8 mouse cellular contexts compared by ENCODE assay signal in genomic region chr11:23855182-23855802, GRCm38 (mm10). TPM values are rescaled to one million over a fixed set of nuclear protein-coding genes. Genes with fewer than 3 reads are reported as not detected.
A peak's percentile ranks its signal among the peaks of the same experiment; 100 is the strongest.
DNase-seq lines count a peak whose midpoint lies in the region; ATAC-seq and TF ChIP-seq lines count a peak whose summit lies in the region.

No protein-coding gene starts in this region.

- peak; percentile 97 for TF ChIP-seq CTCF in ES-Bruce4 (IDR thresholded peaks at IDR 0.05; ENCODE audit: low read depth, low read length)
- TF ChIP-seq CTCF in brain, embryonic 14.5 days (IDR thresholded peaks at IDR 0.05; ENCODE audit: borderline replicate concordance, extremely low read depth, insufficient read depth, insufficient read length) = peak; percentile 77
- peak; percentile 80 for TF ChIP-seq CTCF in layer of hippocampus, adult 2 months (conservative IDR thresholded peaks at IDR 0.05)

- peak; percentile 65 for ATAC-seq in forebrain, embryonic 12.5 days (ENCODE audit: low FRiP score)

- H3K9me3 ChIP-seq in ES-Bruce4 (replicated peaks; ENCODE audit: control insufficient read depth, insufficient read depth, low read length, poor library complexity, severe bottlenecking) = no peaks in the 10 kb centered on the region; the same call in 1 of the 2 replicates
- no peaks in the 10 kb centered on the region for H3K9me3 ChIP-seq in forebrain, embryonic 12.5 days

- peak; percentile 72 for DNase-seq in brain, embryonic 14.5 days (ENCODE audit: low read depth)
- DNase-seq in heart, postnatal 36 days = peak; percentile 53 to 68
- peak; percentile 41 to 48 for DNase-seq in layer of hippocampus, adult 2 months (ENCODE audit: low spot score in 2 of 2)
- peak; percentile 83 for DNase-seq in lung, postnatal 10 days
- DNase-seq in ovary, postnatal 36 days (ENCODE audit: low spot score) = peak; percentile 72
- peak; percentile 78 for DNase-seq in thymus, postnatal 25 days

- no peaks in the 10 kb centered on the region for H3K27me3 ChIP-seq in ES-Bruce4 (ENCODE audit: control insufficient read depth, insufficient read depth, low read length, poor library complexity, severe bottlenecking)
- no peaks in the 10 kb centered on the region for H3K27me3 ChIP-seq in forebrain, embryonic 12.5 days

- no peak overlapping the region for H3K4me3 ChIP-seq in ES-Bruce4 (ENCODE audit: low read depth, low read length)
- no peak overlapping the region for H3K4me3 ChIP-seq in forebrain, embryonic 12.5 days (replicated peaks)
- H3K4me3 ChIP-seq in layer of hippocampus, adult 2 months = no peak overlapping the region

- no peaks in the 10 kb centered on the region for H3K4me1 ChIP-seq in ES-Bruce4 (ENCODE audit: control insufficient read depth, insufficient read depth, low read length)
- H3K4me1 ChIP-seq in forebrain, embryonic 12.5 days = no peaks in the 10 kb centered on the region

- no peak overlapping the region for H3K4me2 ChIP-seq in forebrain, embryonic 12.5 days

- TF ChIP-seq POLR2A in ES-Bruce4 (IDR thresholded peaks at IDR 0.05; ENCODE audit: insufficient read depth, low read length) = no peak
- TF ChIP-seq POLR2A in brain, embryonic 14.5 days (IDR thresholded peaks at IDR 0.05; ENCODE audit: borderline replicate concordance, extremely low read depth, insufficient read depth, insufficient read length, poor library complexity, severe bottlenecking) = no peak

- intact Hi-C loops in heart, postnatal 36 days (cut with DNase I) = no loop called here

- WGBS in forebrain, embryonic 12.5 days = 11% methylated on average over 3 of the region's 3 CpGs

- no peak for TF ChIP-seq EP300 in ES-Bruce4 (IDR thresholded peaks at IDR 0.05; ENCODE audit: insufficient read depth, low read depth, low read length)

- H3K27ac ChIP-seq in ES-Bruce4 (ENCODE audit: insufficient read depth, low read length) = no peak overlapping the region
- H3K27ac ChIP-seq in forebrain, embryonic 12.5 days = no peak overlapping the region
- no peak overlapping the region for H3K27ac ChIP-seq in layer of hippocampus, adult 2 months

- H3K36me3 ChIP-seq in ES-Bruce4 (ENCODE audit: control insufficient read depth, insufficient read depth, low read length, poor library complexity, severe bottlenecking) = peaks cover 19% of the 10 kb centered on the region
- peaks cover 37% of the 10 kb centered on the region for H3K36me3 ChIP-seq in forebrain, embryonic 12.5 days (replicated peaks)

- H3K9ac ChIP-seq in ES-Bruce4 (ENCODE audit: low read depth, poor library complexity, severe bottlenecking) = no peak overlapping the region
- H3K9ac ChIP-seq in forebrain, embryonic 12.5 days = no peak overlapping the region

RNA-seq across cellular contexts. Expression of gene Papolg, which starts 39.8 kb away (rescaled TPM):
- polyA plus RNA-seq in ES-Bruce4 (2011; ENCODE audit: insufficient read depth, insufficient read length, low read depth, missing spikeins) = 31.1 and 34.1 TPM in 2 replicates
- 19.4 and 19.8 TPM in 2 replicates for polyA plus RNA-seq in brain, embryonic 14.5 days (2012; rRNA removed)
- polyA plus RNA-seq in forebrain, embryonic 12.5 days (2016; fragmentation: Nextera tagmentation; extraction: Ambion mirVana) = 28.7 and 30.5 TPM in 2 replicates
- total RNA-seq in heart, postnatal 36 days (2021) = 1 to 10 TPM; 7.2 to 7.4 TPM
- 10 to 100 TPM; 19.3 to 19.7 TPM for total RNA-seq in layer of hippocampus, adult 2 months (2021)
